Mouse (Mus musculus) thymus, postnatal 14 days (tissue): ENCODE results near the gene Tescl.

Experiments used
- DNase-seq: peaks from one replicate; pipeline ENCODE4 v3.0.0; 2021

Gene Tescl

GRCm38 (mm10) chr7:24298973-24299708 is 34.6 kb downstream of the Tescl start:
- DNase-seq, result peak; percentile 84

GRCm38 (mm10) chr7:24298635-24298972 is 35.1 kb downstream of the Tescl start:
- DNase-seq, result peak; percentile 62

- no peak for DNase-seq
Observed at GRCm38 (mm10) chr7:24297361-24298095, 36.2 kb downstream of the Tescl start.

DNA sequence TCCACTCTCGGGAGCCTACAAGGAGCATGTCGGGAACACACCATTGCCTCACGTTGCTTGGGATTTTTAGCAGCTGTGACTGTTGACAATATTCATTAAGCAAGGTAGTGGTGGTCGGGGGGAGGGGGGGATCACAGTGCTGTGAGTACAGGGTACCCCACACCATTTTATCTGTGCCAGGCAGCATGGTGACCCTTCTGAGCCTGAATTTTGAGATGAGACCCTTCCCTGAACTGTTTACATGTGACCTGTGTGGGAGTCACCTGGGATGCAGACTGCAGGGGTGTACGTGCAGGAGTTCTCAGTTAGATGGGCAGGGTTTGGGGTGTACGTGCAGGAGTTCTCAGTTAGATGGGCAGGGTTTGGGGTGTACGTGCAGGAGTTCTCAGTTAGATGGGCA is 37.4 kb downstream of the Tescl start:
- no peak for DNase-seq

GRCm38 (mm10) chr7:24295376-24295775 is 38.4 kb downstream of the Tescl start:
- DNase-seq, result no peak

- DNase-seq, result no peak
Observed at GRCm38 (mm10) chr7:24294763-24295162, 39.0 kb downstream of the Tescl start.

- DNase-seq, result no peak
Observed at GRCm38 (mm10) chr7:24293061-24293851, 40.5 kb downstream of the Tescl start.

GRCm38 (mm10) chr7:24291387-24292090 is 42.2 kb downstream of the Tescl start:
- DNase-seq, result no peak

DNA sequence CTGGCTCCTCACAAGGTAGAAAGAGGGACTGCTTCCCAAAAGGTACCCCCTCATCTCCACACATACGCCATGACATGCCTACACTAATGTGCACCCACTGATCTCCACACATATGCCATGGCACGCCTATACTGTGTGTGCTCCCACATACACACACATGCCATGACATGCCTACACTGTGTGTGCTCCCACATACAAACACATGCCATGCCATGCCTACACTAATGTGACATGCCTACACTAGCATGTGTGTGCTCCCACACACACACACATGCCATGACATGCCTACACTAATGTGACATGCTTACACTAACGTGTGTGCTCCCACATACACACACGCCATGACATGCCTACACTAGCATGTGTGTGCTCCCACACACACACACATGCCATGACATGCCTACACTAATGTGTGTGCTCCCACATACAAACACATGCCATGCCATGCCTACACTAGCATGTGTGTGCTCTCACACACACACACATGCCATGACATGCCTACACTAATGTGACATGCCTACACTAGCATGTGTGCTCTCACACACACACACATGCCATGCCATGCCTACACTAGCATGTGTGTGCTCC is 43.5 kb downstream of the Tescl start:
- DNase-seq, result no peak

- no peak for DNase-seq
Observed at GRCm38 (mm10) chr7:24288512-24288911, 45.2 kb downstream of the Tescl start.

DNA sequence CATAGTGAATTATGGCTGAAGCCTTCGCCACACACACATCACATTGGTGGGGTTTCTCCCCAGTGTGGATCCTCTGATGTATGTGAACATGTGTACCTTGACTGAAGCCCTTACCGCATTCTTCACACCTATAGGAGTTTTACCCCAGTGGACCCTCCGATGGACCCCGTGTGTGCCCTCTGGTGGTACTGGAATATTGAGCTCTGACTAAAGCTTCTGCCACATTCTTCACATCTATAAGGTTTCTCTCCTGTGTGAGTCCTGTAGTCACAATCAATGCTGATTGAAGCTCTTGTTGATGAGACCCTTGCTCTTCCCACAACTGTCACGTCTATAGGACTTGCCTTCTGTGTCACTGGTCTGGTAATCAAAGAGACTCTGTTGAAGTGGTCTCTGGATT is 46.1 kb downstream of the Tescl start:
- peak; percentile 38 for DNase-seq

DNA sequence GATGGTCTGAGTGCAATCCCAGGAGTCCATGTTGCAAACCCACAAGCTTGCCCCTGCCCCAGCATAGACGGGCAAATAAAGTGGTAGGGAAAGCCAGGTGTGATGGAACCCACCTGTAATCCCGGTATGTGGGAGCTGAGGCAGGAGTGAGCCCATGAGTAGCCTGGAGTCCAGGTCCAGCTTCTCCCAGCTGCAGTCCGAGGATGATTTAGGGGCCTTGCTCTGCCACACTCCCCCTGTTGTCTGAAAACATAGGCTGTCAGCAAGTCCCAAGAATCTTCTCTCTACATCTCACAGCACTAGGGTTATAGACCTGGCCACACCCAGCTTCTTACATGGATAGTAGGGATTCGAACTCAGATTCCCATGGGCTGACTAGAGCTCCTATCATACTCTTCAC is 46.8 kb downstream of the Tescl start:
- DNase-seq, result no peak

GRCm38 (mm10) chr7:24286090-24286489 is 47.6 kb downstream of the Tescl start:
- DNase-seq, result no peak
